Mouse (Mus musculus): Measurements from ENCODE around the gene Rdh13.

DNA sequence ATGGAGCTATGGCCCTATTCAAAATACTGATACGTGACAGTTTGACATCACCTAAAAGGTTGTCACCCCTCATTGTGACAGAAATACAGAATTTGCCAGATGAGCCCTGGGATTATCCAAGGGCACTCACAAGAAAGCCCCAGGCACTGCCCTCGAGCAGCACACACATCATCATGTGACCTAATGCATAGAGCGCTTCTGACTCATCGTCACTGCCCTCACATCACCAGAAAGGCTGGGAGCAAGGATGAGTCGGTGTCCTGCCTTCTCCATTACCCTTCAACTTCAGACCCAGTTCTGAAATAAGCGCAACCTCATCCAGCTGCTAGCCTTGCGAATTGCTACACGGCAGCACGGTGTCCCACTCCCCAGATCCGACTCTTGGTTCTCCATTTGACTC, 4.9 kb downstream of the Rdh13 start:
- TF ChIP-seq CTCF (conservative IDR thresholded peaks at IDR 0.05; ENCODE audit: insufficient read depth, insufficient read length, low read depth, low read length): no peak
- TF ChIP-seq POLR2A (IDR thresholded peaks at IDR 0.05; ENCODE audit: low read depth, low read length): no peak

All from kidney, adult 2 months (tissue).